In genomic region chr9:55614711-55615110, GRCm38 (mm10) we compare ENCODE assay signal across 24 mouse cellular contexts.
DNase-seq lines count a peak whose midpoint lies in the region; ATAC-seq and TF ChIP-seq lines count a peak whose summit lies in the region.
"Had no signal": no experiment of that assay in that cellular context is flagged by ENCODE, and none has a peak within 500 bp of the region (broad histone marks: within the 10 kb centered on the region; RNA-seq: fewer than 3 reads in every experiment).

No protein-coding gene starts in this region.

- ATAC-seq in stomach, postnatal 0 days (ENCODE audit: low FRiP score, low TSS enrichment): no peak
- ATAC-seq: activated CD4-positive, CD25-positive, alpha-beta regulatory T cell, adult 4 months; forebrain, embryonic 15.5 days; liver, postnatal 0 days; lung, postnatal 0 days had no signal

- H3K9ac ChIP-seq in stomach, postnatal 0 days (ENCODE audit: low read length): no peak overlapping the region
- H3K9ac ChIP-seq: forebrain, embryonic 15.5 days; heart, embryonic 13.5 days; hindbrain, embryonic 12.5 days; limb, embryonic 12.5 days; liver, postnatal 0 days had no signal

- H3K4me1 ChIP-seq in stomach, postnatal 0 days (replicated peaks; ENCODE audit: control insufficient read depth, insufficient read depth): no peaks in the 10 kb centered on the region
- H3K4me1 ChIP-seq: embryonic facial prominence, embryonic 10.5 days; forebrain, embryonic 15.5 days; heart, embryonic 13.5 days; hindbrain, embryonic 12.5 days had no signal

- H3K36me3 ChIP-seq in stomach, postnatal 0 days (ENCODE audit: control insufficient read depth, insufficient read depth, low read length): no peaks in the 10 kb centered on the region
- H3K36me3 ChIP-seq: embryonic facial prominence, embryonic 10.5 days; forebrain, embryonic 15.5 days; heart, embryonic 13.5 days; hindbrain, embryonic 12.5 days; limb, embryonic 12.5 days had no signal

- H3K27ac ChIP-seq in stomach, postnatal 0 days (replicated peaks): no peak overlapping the region
- H3K27ac ChIP-seq: embryonic facial prominence, embryonic 10.5 days; forebrain, embryonic 15.5 days; heart, embryonic 13.5 days; hindbrain, embryonic 12.5 days; kidney, postnatal 0 days; limb, embryonic 12.5 days had no signal

- peak; percentile 3 for DNase-seq in lung, postnatal 36 days
- no peak for DNase-seq in lung, postnatal 4 days
- peak; percentile 89 for DNase-seq in brain, adult 2 months (ENCODE audit: low read depth, low spot score)
- peak; percentile 88 for DNase-seq in cerebellum, adult 9-10 months
- peak; percentile 17 for DNase-seq in stomach, postnatal 0 days (ENCODE audit: low spot score)
- no peak for DNase-seq in adrenal gland, postnatal 4 days (ENCODE audit: low spot score in 2 of 2)
- no peak for DNase-seq in adrenal gland, adult 18-20 months (ENCODE audit: low spot score in 2 of 2)
- DNase-seq: adrenal gland, postnatal 25 days; gastrocnemius, postnatal 10 days; heart, adult 18-20 months; kidney, adult 2 months; liver, postnatal 0 days; right cerebral cortex, postnatal 4 days; thymus, postnatal 25 days had no signal

- H3K27me3 ChIP-seq in stomach, postnatal 0 days (ENCODE audit: control insufficient read depth, insufficient read depth, low read length): no peaks in the 10 kb centered on the region
- H3K27me3 ChIP-seq: forebrain, embryonic 15.5 days; heart, embryonic 13.5 days; hindbrain, embryonic 12.5 days had no signal

- H3K4me3 ChIP-seq in stomach, postnatal 0 days (ENCODE audit: low read depth, low read length): no peak overlapping the region
- H3K4me3 ChIP-seq: embryonic facial prominence, embryonic 10.5 days; forebrain, embryonic 15.5 days; heart, embryonic 13.5 days; hindbrain, embryonic 12.5 days; limb, embryonic 12.5 days had no signal

- no peak overlapping the region for H3K4me2 ChIP-seq in stomach, postnatal 0 days (replicated peaks; ENCODE audit: low read depth)
- H3K4me2 ChIP-seq: forebrain, embryonic 15.5 days; heart, embryonic 13.5 days; hindbrain, embryonic 12.5 days; limb, embryonic 12.5 days; liver, embryonic 11.5 days; midbrain, embryonic 11.5 days had no signal

- 76% methylated on average over 3 of the region's 3 CpGs for WGBS in stomach, postnatal 0 days

- no peaks in the 10 kb centered on the region for H3K9me3 ChIP-seq in stomach, postnatal 0 days (ENCODE audit: control insufficient read depth, low read length)
- H3K9me3 ChIP-seq: embryonic facial prominence, embryonic 10.5 days; forebrain, embryonic 15.5 days; heart, embryonic 13.5 days; hindbrain, embryonic 12.5 days; limb, embryonic 12.5 days had no signal

- TF ChIP-seq EP300 in stomach, postnatal 0 days (optimal IDR thresholded peaks at IDR 0.05): no peak

- TF ChIP-seq CTCF in stomach, postnatal 0 days (IDR thresholded peaks at IDR 0.05; ENCODE audit: low read depth): no peak

Comparison
In these comparisons a context has a peak if more than half of its experiments do, and no peak if none do; other contexts are left out.
1. DNase-seq: peak in lung, postnatal 36 days (single experiment), brain, adult 2 months (single experiment), cerebellum, adult 9-10 months (single experiment) and stomach, postnatal 0 days (single experiment); none in lung, postnatal 4 days (0 of 2), adrenal gland, postnatal 4 days (0 of 2) and adrenal gland, adult 18-20 months (0 of 2).